Mouse (Mus musculus) lung, postnatal 0 days (tissue): ENCODE results near the gene Mief2. TPM values are rescaled to one million over a fixed set of nuclear protein-coding genes. Genes with fewer than 3 reads are reported as not detected.
A peak's percentile ranks its signal among the peaks of the same experiment; 100 is the strongest.

Source experiments
- ATAC-seq: fragments of 200-750 bp; cut with Nextera tagmentation; 2 replicates; pipeline ENCODE4 v1.8.0; 2017; ENCODE audit warnings: moderate library complexity
- DNase-seq: peaks from one replicate; pipeline ENCODE4 v3.0.0-alpha.2; 2016; ENCODE audit warnings: low spot score
- H3K27ac ChIP-seq: fragments of 300-500 bp; sonication (generic); 2 replicates; pipeline ENCODE4 v1.5.1; 2014; ENCODE audit warnings: antibody characterized with exemption, mild to moderate bottlenecking, low read length, mixed read lengths
- H3K27me3 ChIP-seq: fragments of 300-500 bp; sonication (generic); replicated peaks from 2 replicates; pipeline ENCODE4 v1.6.1; 2014; ENCODE audit warnings: low read length, mixed read lengths; ENCODE audit not compliant: insufficient read depth
- H3K36me3 ChIP-seq: fragments of 300-500 bp; sonication (generic); 2 replicates; pipeline ENCODE4 v1.6.1; 2014; ENCODE audit warnings: low read length, mixed read lengths; ENCODE audit not compliant: insufficient read depth
- H3K4me1 ChIP-seq: fragments of 300-500 bp; sonication (generic); 2 replicates; pipeline ENCODE4 v1.6.1; 2014; ENCODE audit warnings: antibody characterized with exemption, low read depth, low read length, mixed read lengths; ENCODE audit not compliant: insufficient read depth
- H3K4me2 ChIP-seq: fragments of 300-500 bp; sonication (generic); replicated peaks from 2 replicates; pipeline ENCODE4 v1.6.1; 2014; ENCODE audit warnings: low read depth, mild to moderate bottlenecking, low read length, moderate library complexity, mixed read lengths
- H3K4me3 ChIP-seq: fragments of 300-500 bp; sonication (generic); 2 replicates; pipeline ENCODE4 v1.5.1; 2014; ENCODE audit warnings: low read depth, low read length
- H3K9ac ChIP-seq: fragments of 300-500 bp; sonication (generic); replicated peaks from 2 replicates; pipeline ENCODE4 v1.6.1; 2014; ENCODE audit warnings: low read depth, mild to moderate bottlenecking
- H3K9me3 ChIP-seq: fragments of 300-500 bp; sonication (generic); 2 replicates; pipeline ENCODE4 v1.6.1; 2016; ENCODE audit warnings: low read length, mixed read lengths
- CTCF ChIP-seq: IDR thresholded peaks from 2 replicates; pipeline ENCODE4 v1.5.1; 2016; ENCODE audit warnings: antibody characterized with exemption, mild to moderate bottlenecking
- EP300 ChIP-seq: IDR thresholded peaks from 2 replicates; pipeline ENCODE4 v1.6.1; 2016; ENCODE audit warnings: antibody characterized with exemption, mild to moderate bottlenecking, control low read depth
- WGBS: fragments of 180-500 bp; shearing (Covaris S2); extraction: QIAGEN DNeasy Blood & Tissue Kit; methylation state at CpG from one replicate; pipeline ENCODE4 v1.1.7; 2014; 5-methylcytosine and 5-hydroxymethylcytosine counted together
- polyA plus RNA-seq: library from polyadenylated mRNA; unstranded; fragments of >200 nt; fragmentation: Nextera tagmentation; extraction: Ambion mirVana; gene quantifications from 2 replicates; pipeline ENCODE4 v1.2.1, GENCODE M21; 2015

Gene Mief2
- polyA plus RNA-seq = 14.5 and 15.2 TPM in 2 replicates

DNA sequence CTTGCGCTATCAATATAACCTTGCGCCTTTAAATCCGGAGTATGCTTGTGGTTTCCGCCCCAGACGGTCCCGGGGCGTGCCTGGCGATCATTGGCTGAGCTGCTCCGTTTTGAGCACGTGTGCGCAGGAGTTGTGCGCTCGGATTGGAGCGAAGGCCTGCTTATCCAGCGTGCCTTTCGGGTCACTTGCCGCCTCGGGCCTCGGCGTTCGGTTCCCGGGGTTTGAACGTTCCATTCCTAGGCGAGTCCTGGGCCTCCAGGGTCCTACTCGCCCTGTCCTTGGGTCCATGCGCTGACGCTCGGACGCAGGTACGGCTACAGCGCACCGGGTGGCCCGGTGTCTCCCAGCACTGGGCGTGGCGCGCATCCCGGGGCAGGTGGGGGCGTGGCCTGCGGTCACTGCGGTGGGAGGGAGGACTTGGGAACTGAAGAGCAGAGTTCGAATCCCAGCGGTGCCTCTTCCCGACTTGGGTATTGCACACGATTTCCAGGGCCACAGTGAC is at the start of gene Mief2:
Gene Mief2 (plus strand): TSS at position 139 of the 502 bp plus-strand sequence.
- Histone ChIP-seq H3K9me3 (no peaks in the 10 kb centered on the region), H3K4me1 (peaks cover 13% of the 10 kb centered on the region; the same call in 1 of the 2 replicates), H3K4me3 (peak within 1 kb of the TSS; percentile 89), H3K27me3 (no peaks in the 10 kb centered on the region), H3K36me3 (0 out of 2 replicates have a peak, but pooled peaks cover 8% of the 10 kb centered on the region), H3K27ac (peak within 1 kb of the TSS; percentile 92), H3K4me2 (peak within 1 kb of the TSS; percentile 65), H3K9ac (peak within 1 kb of the TSS; percentile 86)
- peak; percentile 90 for ATAC-seq
- peak; percentile 99 for DNase-seq
- under 1% methylated on average over 44 of the region's 44 CpGs for WGBS
- no peak for TF ChIP-seq EP300
- TF ChIP-seq CTCF = no peak; the same call in 1 of the 2 replicates

DNA sequence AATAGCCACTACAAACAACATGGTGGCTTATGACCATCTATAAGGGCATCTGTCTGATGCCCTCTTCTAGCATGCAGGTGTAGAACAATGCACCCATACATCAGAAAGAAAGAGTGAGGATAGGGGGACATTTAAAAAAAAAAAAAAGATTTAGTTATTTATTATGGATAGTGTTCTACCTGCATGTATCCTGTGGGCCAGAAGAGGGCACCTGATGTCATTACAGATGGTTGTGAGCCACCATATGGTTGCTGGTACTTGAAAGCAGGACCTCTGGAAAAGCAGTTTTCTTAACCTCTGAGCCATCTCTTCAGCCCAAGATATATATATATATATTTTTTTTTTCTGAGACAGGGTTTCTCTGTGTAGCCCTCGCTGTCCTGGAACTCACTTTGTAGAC is 32.0 kb upstream of the Mief2 start:
- H3K4me1 ChIP-seq = peaks cover 10% of the 10 kb centered on the region; the same call in 1 of the 2 replicates
- 54% methylated on average over 1 of the region's 1 CpGs for WGBS
- no peak overlapping the region for H3K4me2 ChIP-seq
- H3K27me3 ChIP-seq = no peaks in the 10 kb centered on the region
- no peaks in the 10 kb centered on the region for H3K36me3 ChIP-seq
- TF ChIP-seq CTCF (0 out of 2 replicates have a peak, but pooled peaks have one; percentile 12), EP300 (no peak)
- H3K9me3 ChIP-seq = no peaks in the 10 kb centered on the region
- H3K4me3 ChIP-seq = no peak overlapping the region
- H3K9ac ChIP-seq = no peak overlapping the region
- H3K27ac ChIP-seq = no peak overlapping the region
- DNase-seq (no peak), ATAC-seq (no peak)

DNA sequence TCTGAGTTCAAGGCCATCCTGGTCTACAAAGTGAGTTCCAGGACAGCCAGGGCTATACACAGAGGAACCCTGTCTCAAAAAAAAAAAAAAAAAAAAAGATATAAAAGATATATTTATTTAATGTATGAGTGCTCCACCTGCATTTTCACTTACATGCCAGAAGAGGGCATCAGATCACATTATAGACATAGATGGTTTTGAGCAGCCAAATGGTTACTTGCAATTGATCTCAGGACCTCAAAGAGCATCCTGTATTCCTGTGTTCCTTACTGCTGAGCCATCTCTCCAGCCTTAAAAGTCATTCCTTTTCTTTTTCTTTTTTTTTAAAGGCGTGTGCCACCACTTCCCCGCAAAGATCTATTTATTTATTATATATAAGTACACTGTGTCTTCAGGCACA is 30.6 kb upstream of the Mief2 start:
- Histone ChIP-seq H3K9me3 (no peaks in the 10 kb centered on the region), H3K4me2 (no peak overlapping the region), H3K36me3 (no peaks in the 10 kb centered on the region), H3K27me3 (no peaks in the 10 kb centered on the region), H3K9ac (no peak overlapping the region), H3K4me1 (peaks cover 10% of the 10 kb centered on the region; the same call in 1 of the 2 replicates), H3K27ac (no peak overlapping the region), H3K4me3 (no peak overlapping the region)
- TF ChIP-seq CTCF (peak; percentile 69), EP300 (no peak)
- 60% methylated on average over 2 of the region's 2 CpGs for WGBS
- ATAC-seq (no peak), DNase-seq (peak; percentile 82)

DNA sequence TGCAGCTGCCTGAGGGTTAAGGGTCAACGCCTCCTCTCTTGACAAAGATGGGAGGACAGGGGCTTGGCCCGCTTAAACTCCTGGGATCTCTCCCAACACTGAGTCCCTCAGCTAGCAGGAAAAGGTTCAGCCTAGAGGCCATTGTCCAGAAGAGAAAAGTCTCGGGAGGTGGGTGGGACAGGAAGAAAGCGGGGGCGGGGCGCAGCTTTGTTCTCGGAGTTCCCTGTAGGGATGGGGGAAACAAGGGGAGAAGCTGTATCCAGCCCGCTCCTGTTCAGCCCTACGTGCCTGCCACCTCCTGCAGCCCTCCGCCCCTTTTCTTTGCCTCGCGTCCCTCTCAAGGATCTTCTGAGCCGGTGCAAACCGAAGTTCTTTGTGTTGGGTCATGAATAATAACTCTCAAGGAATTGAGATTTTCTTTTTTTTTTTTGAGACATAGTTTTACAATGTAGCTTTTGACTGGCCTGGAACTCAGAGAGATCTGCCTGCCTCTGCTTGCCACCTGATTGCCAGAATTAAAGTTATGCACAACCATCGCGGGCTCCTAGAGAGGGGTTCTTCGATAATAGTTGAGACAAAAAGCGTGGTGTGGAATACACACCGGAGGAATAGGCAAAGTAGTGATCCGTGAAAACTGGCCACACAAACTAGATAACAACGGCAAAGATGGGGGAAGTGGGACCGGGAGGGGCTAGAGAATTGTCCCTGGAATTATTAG is 29.2 kb upstream of the Mief2 start:
- ATAC-seq = peak; percentile 66

DNA sequence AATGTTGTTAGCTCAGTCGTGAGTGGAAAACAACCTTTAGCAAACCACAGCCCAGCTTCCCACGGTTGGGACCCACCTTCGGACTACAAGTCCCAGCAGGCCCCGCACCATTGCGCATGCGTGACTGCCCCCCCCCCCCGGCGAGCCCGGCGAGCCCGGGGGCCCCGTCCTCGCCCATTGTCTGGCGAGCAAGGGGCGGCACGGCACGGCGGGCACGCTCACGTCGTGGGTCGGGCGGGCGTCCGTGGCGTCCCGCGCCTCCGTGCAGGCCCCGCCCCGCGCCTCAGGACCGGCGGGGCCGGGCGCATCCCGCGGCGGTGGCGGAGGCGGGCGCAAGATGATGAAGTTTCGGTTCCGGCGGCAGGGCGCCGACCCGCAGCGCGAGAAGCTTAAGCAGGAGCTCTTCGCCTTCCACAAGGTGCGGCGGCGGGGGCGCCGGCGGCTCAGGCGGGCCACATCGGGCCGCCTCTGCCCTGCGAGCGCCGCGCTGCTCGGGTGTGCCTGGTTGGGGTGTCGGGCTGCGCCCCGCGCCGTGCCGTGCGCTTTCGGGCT is 28.6 kb upstream of the Mief2 start, which contains the start of gene Llgl1:
Gene Llgl1 (plus strand): TSS at position 200 of the 552 bp plus-strand sequence.
- peak; percentile 94 for ATAC-seq
- DNase-seq = peak; percentile 94

More for the DNA sequence above, 29.2 kb upstream of the Mief2 start:
- DNase-seq = peak; percentile 90
- Histone ChIP-seq H3K4me2 (peak overlapping the region; percentile 79), H3K9me3 (no peaks in the 10 kb centered on the region), H3K27ac (peak overlapping the region; percentile 90), H3K4me1 (peaks cover 10% of the 10 kb centered on the region; the same call in 1 of the 2 replicates), H3K27me3 (no peaks in the 10 kb centered on the region), H3K36me3 (no peaks in the 10 kb centered on the region), H3K9ac (peak overlapping the region; percentile 29; the same call in 1 of the 2 replicates), H3K4me3 (peak overlapping the region; percentile 88)
- 2% methylated on average over 22 of the region's 22 CpGs for WGBS
- TF ChIP-seq CTCF (no peak), EP300 (no peak)

More for the DNA sequence above, 28.6 kb upstream of the Mief2 start, which contains the start of gene Llgl1:
- no peak for TF ChIP-seq EP300
- TF ChIP-seq CTCF = no peak
- Histone ChIP-seq H3K27me3 (no peaks in the 10 kb centered on the region), H3K4me2 (peak within 1 kb of the TSS; percentile 79), H3K9ac (peak within 1 kb of the TSS; percentile 78), H3K27ac (peak within 1 kb of the TSS; percentile 90), H3K4me3 (peak within 1 kb of the TSS; percentile 88), H3K9me3 (no peaks in the 10 kb centered on the region), H3K36me3 (no peaks in the 10 kb centered on the region), H3K4me1 (peaks cover 10% of the 10 kb centered on the region; the same call in 1 of the 2 replicates)
- WGBS = under 1% methylated on average over 42 of the region's 73 CpGs
